Mouse (Mus musculus) G1E (cell line): ENCODE results near the gene Sppl3.

ENCODE experiments used
- CTCF ChIP-seq: IDR thresholded peaks from 2 replicates; pipeline ENCODE4 v1.5.1; 2012; ENCODE audit warnings: low read depth, low read length, inconsistent platforms, mixed read lengths
- GATA1 ChIP-seq: IDR thresholded peaks from 2 replicates; pipeline ENCODE4 v1.6.1; 2012; ENCODE audit warnings: borderline replicate concordance, low read length, inconsistent platforms, mixed read lengths
- POLR2AphosphoS5 ChIP-seq: IDR thresholded peaks from 2 replicates; pipeline ENCODE4 v1.6.1; 2012; ENCODE audit warnings: low read depth, low read length, inconsistent platforms; ENCODE audit not compliant: insufficient replicate concordance

DNA sequence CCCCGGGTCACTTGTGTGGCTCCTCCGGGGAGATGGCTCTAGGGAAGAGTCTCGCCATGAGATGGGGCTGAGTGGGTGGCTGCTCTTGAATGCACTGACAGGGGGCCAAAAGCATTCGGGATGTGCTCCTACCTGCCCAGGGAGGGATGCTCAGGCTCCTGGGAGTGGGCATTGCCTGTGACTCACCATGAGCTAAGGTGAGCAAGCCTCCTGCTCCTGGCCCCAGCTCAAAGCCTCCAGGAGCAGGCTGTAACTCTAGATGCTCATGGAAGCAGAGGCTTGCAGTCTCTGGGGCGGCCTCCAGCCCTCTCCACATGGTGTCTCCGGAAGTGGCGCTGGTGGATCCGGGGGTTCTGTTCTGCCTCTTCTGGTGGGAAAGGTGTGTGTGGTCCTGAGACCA lies 9.5 kb upstream of the Sppl3 start:
- TF ChIP-seq CTCF, result no peak
- TF ChIP-seq GATA1, result no peak
- no peak for TF ChIP-seq POLR2AphosphoS5
